Mouse (Mus musculus) lung, postnatal 0 days (tissue): ENCODE results near the gene Fscn2.

ENCODE experiments used
- CTCF ChIP-seq: IDR thresholded peaks from 2 replicates; pipeline ENCODE4 v1.5.1; 2016; ENCODE audit warnings: antibody characterized with exemption, mild to moderate bottlenecking
- EP300 ChIP-seq: IDR thresholded peaks from 2 replicates; pipeline ENCODE4 v1.6.1; 2016; ENCODE audit warnings: antibody characterized with exemption, mild to moderate bottlenecking, control low read depth

GRCm38 (mm10) chr11:120373025-120373424 is 11.7 kb downstream of the Fscn2 start:
- no peak for TF ChIP-seq EP300
- TF ChIP-seq CTCF = peak; percentile 60
